Mouse (Mus musculus) kidney, adult 2 months (tissue): Measurements from ENCODE around the gene Ankrd54. TPM values are rescaled to one million over a fixed set of nuclear protein-coding genes. Genes with fewer than 3 reads are reported as not detected.
"Not testable (repeated sequence)": the region's sequence is repeated elsewhere in the genome, so short reads cannot be mapped to it uniquely, and the experiment has no call there.

Source experiments
- DNase-seq: peaks from one replicate; pipeline ENCODE4 v3.0.0; 2021
- H3K27ac ChIP-seq: fragments of 200-500 bp; 2 replicates; pipeline ENCODE4 v1.5.1; 2012; ENCODE audit warnings: low read depth, low read length, control low read depth, inconsistent platforms; ENCODE audit not compliant: insufficient read depth
- H3K27me3 ChIP-seq: fragments of 200-500 bp; replicated peaks from 2 replicates; pipeline ENCODE4 v1.6.1; 2012; ENCODE audit warnings: mild to moderate bottlenecking, moderate library complexity, low read length, inconsistent platforms; ENCODE audit not compliant: control insufficient read depth, insufficient read depth
- H3K36me3 ChIP-seq: fragments of 200-500 bp; 2 replicates; pipeline ENCODE4 v1.6.1; 2012; ENCODE audit warnings: mild to moderate bottlenecking, moderate library complexity, low read length, inconsistent platforms; ENCODE audit not compliant: control insufficient read depth, insufficient read depth
- H3K4me1 ChIP-seq: fragments of 200-500 bp; 2 replicates; pipeline ENCODE4 v1.6.1; 2011; ENCODE audit warnings: low read length; ENCODE audit not compliant: control insufficient read depth, insufficient read depth
- H3K4me3 ChIP-seq: fragments of 200-500 bp; 2 replicates; pipeline ENCODE4 v1.5.1; 2011; ENCODE audit warnings: mild to moderate bottlenecking, low read depth, low read length, control low read depth; ENCODE audit not compliant: insufficient read depth
- CTCF ChIP-seq: fragments of 200-500 bp; conservative IDR thresholded peaks from 2 replicates; pipeline ENCODE4 v1.5.1; 2011; ENCODE audit warnings: low read depth, mild to moderate bottlenecking, control low read depth, low read length, moderate library complexity, mixed read lengths; ENCODE audit not compliant: insufficient read depth, insufficient read length
- POLR2A ChIP-seq: fragments of 200-500 bp; IDR thresholded peaks from one replicate; pipeline ENCODE4 v1.6.1; 2011; ENCODE audit warnings: low read depth, low read length, control low read depth
- WGBS: fragments of 180-500 bp; shearing (Covaris S2); methylation state at CpG from one replicate; pipeline ENCODE4 v1.1.7; 2018; 5-methylcytosine and 5-hydroxymethylcytosine counted together
- polyA plus RNA-seq: library from polyadenylated mRNA; depleted of rRNA; stranded (reverse); fragments of >200 nt; gene quantifications from 2 replicates; pipeline ENCODE4 v1.2.3, GENCODE M21; 2012

Gene Ankrd54
- polyA plus RNA-seq, 1 experiment: 38.9 TPM

DNA sequence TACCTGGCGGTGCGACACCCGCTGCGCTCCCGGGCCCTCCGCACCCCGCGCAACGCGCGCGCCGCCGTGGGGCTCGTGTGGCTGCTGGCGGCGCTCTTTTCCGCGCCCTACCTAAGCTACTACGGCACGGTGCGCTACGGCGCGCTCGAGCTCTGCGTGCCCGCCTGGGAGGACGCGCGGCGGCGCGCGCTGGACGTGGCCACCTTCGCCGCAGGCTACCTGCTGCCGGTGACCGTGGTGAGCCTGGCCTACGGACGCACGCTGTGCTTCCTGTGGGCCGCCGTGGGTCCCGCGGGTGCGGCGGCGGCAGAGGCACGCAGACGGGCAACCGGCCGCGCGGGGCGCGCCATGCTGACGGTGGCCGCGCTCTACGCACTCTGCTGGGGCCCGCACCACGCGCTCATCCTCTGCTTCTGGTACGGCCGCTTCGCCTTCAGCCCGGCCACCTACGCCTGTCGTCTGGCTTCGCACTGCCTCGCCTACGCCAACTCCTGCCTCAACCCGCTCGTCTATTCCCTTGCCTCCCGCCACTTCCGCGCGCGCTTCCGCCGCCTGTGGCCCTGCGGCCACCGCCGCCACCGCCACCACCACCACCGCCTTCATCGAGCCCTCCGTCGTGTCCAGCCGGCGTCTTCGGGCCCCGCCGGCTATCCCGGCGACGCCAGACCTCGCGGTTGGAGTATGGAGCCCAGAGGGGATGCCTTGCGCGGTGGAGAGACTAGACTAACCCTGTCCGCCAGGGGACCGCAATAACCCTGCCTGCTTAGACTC is 19.8 kb downstream of the Ankrd54 start:
- no peak for TF ChIP-seq CTCF

DNA sequence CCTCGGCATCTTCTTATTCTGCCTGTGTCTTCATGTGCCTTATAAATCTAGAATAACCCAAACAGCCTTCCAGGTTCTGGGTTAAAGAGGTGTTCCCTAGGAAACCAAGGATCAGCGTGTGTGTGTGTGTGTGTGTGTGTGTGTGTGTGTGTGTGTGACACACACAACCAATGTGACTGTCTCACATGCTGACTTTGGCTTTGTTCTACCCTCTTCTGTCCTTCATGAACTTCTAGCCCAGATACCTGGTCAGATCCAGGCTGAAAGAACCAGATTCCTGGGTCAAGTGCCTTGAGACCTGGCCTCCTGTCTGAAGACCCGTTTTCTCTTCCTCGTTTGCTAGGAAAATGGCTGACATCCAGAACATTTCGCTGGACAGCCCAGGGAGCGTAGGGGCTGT is 21.1 kb downstream of the Ankrd54 start, which contains the start of gene Galr3:
Gene Galr3, plus strand, starts transcription at position 301 of the 400 bp plus-strand sequence.
- H3K27ac ChIP-seq: no peak within 1 kb of the TSS
- 70% methylated on average over 6 of the region's 6 CpGs for WGBS
- TF ChIP-seq CTCF (no peak), POLR2A (no peak)

More for the DNA sequence above, 19.8 kb downstream of the Ankrd54 start:
- Histone ChIP-seq H3K27me3 (no peaks in the 10 kb centered on the region), H3K36me3 (no peaks in the 10 kb centered on the region), H3K4me3 (peak overlapping the region; percentile 52), H3K4me1 (peaks cover 7% of the 10 kb centered on the region; the same call in 1 of the 2 replicates), H3K27ac (no peak overlapping the region)
- peak; percentile 20 for DNase-seq
- 2% methylated on average over 105 of the region's 105 CpGs for WGBS

DNA sequence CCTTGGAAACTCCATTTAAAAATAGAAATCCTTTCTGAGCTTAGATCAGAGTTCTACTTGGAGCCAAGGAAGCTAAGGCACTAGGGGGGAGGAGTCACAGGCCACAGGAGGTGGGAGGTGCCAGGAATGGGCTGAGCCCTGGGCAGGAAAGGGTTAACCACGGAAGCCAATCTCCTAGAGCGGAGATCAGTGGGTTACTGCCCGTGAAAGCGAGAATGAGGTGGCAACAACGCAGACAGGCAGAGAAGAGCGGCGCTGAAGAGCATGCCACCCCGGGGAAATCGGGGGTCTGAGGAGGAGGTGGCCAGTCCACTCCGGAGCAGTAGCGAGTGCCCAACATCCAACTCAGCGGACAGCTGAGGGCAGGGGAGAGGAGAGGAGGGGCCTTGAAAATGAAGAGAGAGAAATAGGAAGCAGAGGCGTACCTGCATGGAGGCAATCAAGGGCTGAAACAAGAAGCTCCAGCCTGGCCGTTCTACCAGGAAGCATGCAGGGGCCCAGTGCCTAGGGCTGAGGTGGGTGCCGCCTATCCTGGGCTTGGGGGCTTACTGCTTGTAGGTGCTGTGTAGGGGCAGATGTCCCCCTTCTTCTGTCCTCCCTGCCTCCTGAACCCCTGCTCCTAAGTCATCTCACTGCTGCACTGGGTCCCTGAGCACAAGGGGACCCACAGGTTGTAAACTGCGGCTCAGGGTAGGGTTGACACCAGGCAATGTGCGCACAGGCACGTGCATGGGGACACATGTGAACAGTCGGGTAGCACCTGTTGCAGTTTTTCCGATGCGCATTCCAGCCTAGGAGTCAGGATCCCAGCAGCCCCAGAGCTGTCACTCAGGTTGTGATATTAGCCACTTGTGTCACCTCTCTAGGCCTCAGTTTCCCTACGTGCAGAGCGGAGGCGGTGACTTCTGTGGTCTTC is 21.9 kb downstream of the Ankrd54 start:
- Histone ChIP-seq H3K27me3 (no peaks in the 10 kb centered on the region), H3K4me3 (peak overlapping the region; percentile 2; the same call in 1 of the 2 replicates), H3K4me1 (peaks cover 7% of the 10 kb centered on the region; the same call in 1 of the 2 replicates), H3K27ac (no peak overlapping the region), H3K36me3 (no peaks in the 10 kb centered on the region)
- TF ChIP-seq CTCF (no peak), POLR2A (no peak)
- 29% methylated on average over 24 of the region's 24 CpGs for WGBS
- peak; percentile 55 for DNase-seq

More for the DNA sequence above, 21.1 kb downstream of the Ankrd54 start, which contains the start of gene Galr3:
- Histone ChIP-seq H3K27me3 (no peaks in the 10 kb centered on the region), H3K4me3 (peak within 1 kb of the TSS; percentile 52), H3K4me1 (peaks cover 7% of the 10 kb centered on the region; the same call in 1 of the 2 replicates), H3K36me3 (no peaks in the 10 kb centered on the region)
- no peak for DNase-seq

DNA sequence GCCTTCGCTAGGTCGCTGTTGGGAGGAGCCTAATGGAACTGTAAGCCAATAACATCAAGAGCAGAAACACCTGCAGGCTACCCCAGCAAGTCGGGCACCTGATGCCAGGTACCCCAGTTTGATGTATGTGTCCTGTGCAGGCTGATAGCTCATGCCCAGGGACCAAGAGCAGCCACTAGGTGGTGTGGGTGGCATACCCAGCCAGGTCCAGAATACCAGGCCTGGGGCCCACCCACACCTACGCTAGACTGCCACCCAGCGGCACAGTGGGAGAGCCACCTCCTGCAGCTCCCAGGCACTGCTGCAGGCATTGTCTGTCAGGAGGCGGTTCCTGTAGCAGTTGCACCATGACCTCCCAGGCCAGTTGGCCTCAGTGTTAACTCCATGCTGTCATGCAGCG is 23.8 kb downstream of the Ankrd54 start:
- peak; percentile 99 for TF ChIP-seq CTCF
- TF ChIP-seq POLR2A: no peak
- Histone ChIP-seq H3K4me3 (no peak overlapping the region), H3K27ac (no peak overlapping the region), H3K36me3 (no peaks in the 10 kb centered on the region), H3K27me3 (no peaks in the 10 kb centered on the region), H3K4me1 (peaks cover 7% of the 10 kb centered on the region; the same call in 1 of the 2 replicates)
- peak; percentile 93 for DNase-seq
- WGBS: 11% methylated on average over 7 of the region's 7 CpGs

DNA sequence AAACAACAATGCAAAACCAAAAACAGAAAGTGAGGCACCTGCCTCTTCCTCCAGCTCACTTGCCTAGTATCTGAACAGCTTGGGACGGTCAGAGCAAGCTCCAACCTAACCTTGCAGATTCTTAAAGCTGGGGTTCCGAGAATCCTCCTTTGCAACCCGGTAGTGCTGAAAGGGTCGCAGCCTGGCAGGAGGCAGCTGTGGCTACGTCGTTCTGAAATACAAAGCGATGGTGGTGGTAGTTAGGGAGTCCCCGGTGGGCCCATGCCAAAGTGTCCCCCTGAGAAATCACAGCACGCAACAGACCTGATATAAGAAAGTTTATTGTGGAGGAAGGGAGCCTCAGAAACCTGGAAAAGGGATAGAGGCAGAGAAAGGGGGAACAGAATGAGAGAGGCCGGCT is 24.4 kb downstream of the Ankrd54 start:
- no peak overlapping the region for H3K27ac ChIP-seq
- TF ChIP-seq CTCF (no peak), POLR2A (no peak)
- DNase-seq: no peak

DNA sequence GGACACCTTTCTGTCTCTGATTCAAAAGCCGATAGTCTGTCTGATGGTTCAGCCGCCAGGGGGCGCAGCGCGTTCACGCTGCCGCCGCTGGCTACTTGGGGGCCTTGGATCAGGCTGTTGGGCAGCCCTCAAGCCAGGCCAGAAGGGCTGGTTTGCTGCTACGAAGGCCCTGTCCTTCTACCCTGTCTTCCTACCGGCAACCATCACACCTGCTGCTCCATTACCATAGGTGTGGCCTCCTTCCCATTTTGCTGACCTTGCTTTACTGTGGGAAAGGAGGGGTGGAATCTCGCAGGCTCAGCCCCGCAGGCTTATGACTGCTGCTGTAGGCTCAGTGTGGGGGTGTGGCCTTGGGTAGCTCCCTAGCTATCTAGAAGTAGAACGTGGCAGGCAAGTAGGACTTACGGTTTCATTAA is 24.8 kb downstream of the Ankrd54 start:
- TF ChIP-seq CTCF (peak; percentile 75), POLR2A (no peak)
- WGBS: 7% methylated on average over 14 of the region's 14 CpGs
- peaks cover 7% of the 10 kb centered on the region; the same call in 1 of the 2 replicates for H3K4me1 ChIP-seq
- H3K36me3 ChIP-seq: no peaks in the 10 kb centered on the region
- peak; percentile 77 for DNase-seq
- H3K4me3 ChIP-seq: no peak overlapping the region
- no peaks in the 10 kb centered on the region for H3K27me3 ChIP-seq
- H3K27ac ChIP-seq: no peak overlapping the region

More for the DNA sequence above, 24.4 kb downstream of the Ankrd54 start:
- 74% methylated on average over 10 of the region's 10 CpGs for WGBS
- Histone ChIP-seq H3K27me3 (no peaks in the 10 kb centered on the region), H3K36me3 (no peaks in the 10 kb centered on the region), H3K4me3 (no peak overlapping the region), H3K4me1 (peaks cover 7% of the 10 kb centered on the region; the same call in 1 of the 2 replicates)

DNA sequence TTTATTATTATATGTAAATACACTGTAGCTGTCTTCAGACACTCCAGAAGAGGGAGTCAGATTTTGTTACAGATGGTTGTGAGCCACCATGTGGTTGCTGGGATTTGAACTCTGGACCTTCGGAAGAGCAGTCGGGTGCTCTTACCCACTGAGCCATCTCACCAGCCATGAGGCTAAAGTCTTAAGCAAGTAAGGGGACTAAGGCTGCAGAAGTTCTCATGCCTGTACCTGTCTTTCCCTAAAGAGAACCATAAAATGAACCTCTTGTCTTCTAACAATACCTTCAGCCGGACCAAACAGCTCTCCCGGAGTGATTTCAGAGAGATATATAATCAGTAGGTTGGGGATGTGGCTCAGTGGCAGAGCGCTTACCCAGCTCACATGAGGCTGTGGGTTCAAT is 30.8 kb downstream of the Ankrd54 start:
- H3K27ac ChIP-seq, H3K4me3 ChIP-seq, H3K36me3 ChIP-seq, H3K27me3 ChIP-seq, DNase-seq, H3K4me1 ChIP-seq: not testable (repeated sequence)
- 81% methylated on average over 5 of the region's 5 CpGs for WGBS
